Mouse (Mus musculus) forelimb bud, embryonic 11.5 days (tissue): ENCODE data around the gene Cdc27.
"Not testable (repeated sequence)": the region's sequence is repeated elsewhere in the genome, so short reads cannot be mapped to it uniquely, and the experiment has no call there.

Experiments used
- DNase-seq: peaks from one replicate; pipeline ENCODE4 v3.0.0-alpha.2; 2012; ENCODE audit warnings: low read depth, low spot score

Gene Cdc27

GRCm38 (mm10) chr11:104570515-104570914 is 20.1 kb upstream of the Cdc27 start:
- DNase-seq, result not testable (repeated sequence)

GRCm38 (mm10) chr11:104568326-104568725 is 17.9 kb upstream of the Cdc27 start:
- no peak for DNase-seq

- DNase-seq, result no peak
Observed at GRCm38 (mm10) chr11:104567736-104568135, 17.3 kb upstream of the Cdc27 start.

GRCm38 (mm10) chr11:104566796-104567195 is 16.4 kb upstream of the Cdc27 start:
- DNase-seq, result no peak

GRCm38 (mm10) chr11:104566097-104566496 is 15.7 kb upstream of the Cdc27 start:
- DNase-seq, result no peak

- DNase-seq, result no peak
Observed at GRCm38 (mm10) chr11:104565172-104565571, 14.8 kb upstream of the Cdc27 start.

- no peak for DNase-seq
Observed at GRCm38 (mm10) chr11:104563496-104563895, 13.1 kb upstream of the Cdc27 start.

- DNase-seq, result no peak
Observed at GRCm38 (mm10) chr11:104560971-104561370, 10.6 kb upstream of the Cdc27 start.

- DNase-seq, result no peak
Observed at GRCm38 (mm10) chr11:104558651-104559403, 8.4 kb upstream of the Cdc27 start.

GRCm38 (mm10) chr11:104558065-104558464 is 7.6 kb upstream of the Cdc27 start:
- DNase-seq, result no peak

GRCm38 (mm10) chr11:104549438-104550405 is 698 bp downstream of the Cdc27 start:
- DNase-seq, result peak; percentile 18

- no peak for DNase-seq
Observed at GRCm38 (mm10) chr11:104547502-104547901, 2.9 kb downstream of the Cdc27 start.

- DNase-seq, result no peak
Observed at GRCm38 (mm10) chr11:104544507-104544906, 5.9 kb downstream of the Cdc27 start.

GRCm38 (mm10) chr11:104543337-104543736 is 7.1 kb downstream of the Cdc27 start:
- DNase-seq, result not testable (repeated sequence)

GRCm38 (mm10) chr11:104539811-104540210 is 10.6 kb downstream of the Cdc27 start:
- DNase-seq, result no peak

GRCm38 (mm10) chr11:104537945-104538555 is 12.4 kb downstream of the Cdc27 start:
- no peak for DNase-seq

GRCm38 (mm10) chr11:104536843-104537242 is 13.6 kb downstream of the Cdc27 start:
- no peak for DNase-seq

GRCm38 (mm10) chr11:104525935-104526334 is 24.5 kb downstream of the Cdc27 start:
- no peak for DNase-seq

- DNase-seq, result no peak
Observed at GRCm38 (mm10) chr11:104512436-104512835, 38.0 kb downstream of the Cdc27 start.

GRCm38 (mm10) chr11:104510606-104511005 is 39.8 kb downstream of the Cdc27 start:
- peak; percentile 25 for DNase-seq

GRCm38 (mm10) chr11:104508455-104508854 is 42.0 kb downstream of the Cdc27 start:
- no peak for DNase-seq

GRCm38 (mm10) chr11:104488292-104488691 is 62.1 kb downstream of the Cdc27 start:
- no peak for DNase-seq
